In genomic region chr10:78540943-78541342, GRCm38 (mm10) we compare ENCODE assay signal across 11 mouse cellular contexts. TPM values are rescaled to one million over a fixed set of nuclear protein-coding genes. Genes with fewer than 3 reads are reported as not detected.
A peak's percentile ranks its signal among the peaks of the same experiment; 100 is the strongest.
DNase-seq lines count a peak whose midpoint lies in the region; ATAC-seq lines count a peak whose summit lies in the region.
"Had no signal": no experiment of that assay in that cellular context is flagged by ENCODE, and none has a peak within 500 bp of the region (broad histone marks: within the 10 kb centered on the region; RNA-seq: fewer than 3 reads in every experiment).

No protein-coding gene starts in this region.

- H3K27ac ChIP-seq in midbrain, embryonic 14.5 days (replicated peaks; ENCODE audit: low read depth, low read length), result no peak overlapping the region
- H3K27ac ChIP-seq in midbrain, embryonic 13.5 days, result no peak overlapping the region
- H3K27ac ChIP-seq: liver, embryonic 13.5 days had no signal

- H3K4me1 ChIP-seq in midbrain, embryonic 14.5 days (ENCODE audit: control insufficient read depth, insufficient read depth, low read length), result no peaks in the 10 kb centered on the region
- H3K4me1 ChIP-seq in midbrain, embryonic 13.5 days (replicated peaks), result no peaks in the 10 kb centered on the region
- H3K4me1 ChIP-seq: liver, embryonic 13.5 days had no signal

- no peak overlapping the region for H3K4me3 ChIP-seq in midbrain, embryonic 14.5 days (replicated peaks; ENCODE audit: low read depth, low read length)
- no peak overlapping the region for H3K4me3 ChIP-seq in midbrain, embryonic 13.5 days (replicated peaks)
- H3K4me3 ChIP-seq: liver, embryonic 13.5 days had no signal

- no peaks in the 10 kb centered on the region for H3K27me3 ChIP-seq in midbrain, embryonic 14.5 days (ENCODE audit: control insufficient read depth, insufficient read depth, low read length)
- no peaks in the 10 kb centered on the region for H3K27me3 ChIP-seq in midbrain, embryonic 13.5 days
- H3K27me3 ChIP-seq: liver, embryonic 13.5 days had no signal

- H3K9me3 ChIP-seq in midbrain, embryonic 14.5 days (ENCODE audit: control insufficient read depth, low read length), result no peaks in the 10 kb centered on the region
- no peaks in the 10 kb centered on the region for H3K9me3 ChIP-seq in midbrain, embryonic 13.5 days
- H3K9me3 ChIP-seq: liver, embryonic 13.5 days had no signal

- no peaks in the 10 kb centered on the region for H3K36me3 ChIP-seq in midbrain, embryonic 14.5 days (ENCODE audit: control insufficient read depth, insufficient read depth, low read length)
- no peaks in the 10 kb centered on the region for H3K36me3 ChIP-seq in midbrain, embryonic 13.5 days
- H3K36me3 ChIP-seq: liver, embryonic 13.5 days had no signal

- no peak overlapping the region for H3K4me2 ChIP-seq in midbrain, embryonic 14.5 days (ENCODE audit: low read length)
- no peak overlapping the region for H3K4me2 ChIP-seq in midbrain, embryonic 13.5 days (replicated peaks)
- H3K4me2 ChIP-seq: liver, embryonic 13.5 days had no signal

- no peak for ATAC-seq in midbrain, embryonic 14.5 days (ENCODE audit: low FRiP score, low TSS enrichment)
- ATAC-seq in midbrain, embryonic 13.5 days, result no peak

- DNase-seq in adrenal gland, adult (ENCODE audit: inconsistent age in 2 of 2, low spot score in 1 of 2), result peak; percentile 14 to 68
- DNase-seq in adrenal gland, adult 8-10 months, result no peak
- peak; percentile 7 for DNase-seq in midbrain, embryonic 14.5 days
- peak; percentile 58 to 60 for DNase-seq in cerebellum, postnatal 14 days
- peak; percentile 42 to 76 for DNase-seq in kidney, postnatal 25 days
- DNase-seq in testis, postnatal 10 days (ENCODE audit: low spot score), result peak; percentile 59
- DNase-seq in c-Kit-positive CD71-positive TER-119-positive erythroid progenitor cells, embryonic 14.5 days (ENCODE audit: low spot score), result no peak
- DNase-seq: liver, embryonic 13.5 days had no signal

- WGBS in midbrain, embryonic 14.5 days, result 70% methylated on average over 2 of the region's 2 CpGs
- WGBS in midbrain, embryonic 13.5 days, result 86% methylated on average over 2 of the region's 2 CpGs

- H3K9ac ChIP-seq in midbrain, embryonic 14.5 days (replicated peaks; ENCODE audit: low read length), result no peak overlapping the region
- H3K9ac ChIP-seq in midbrain, embryonic 13.5 days (replicated peaks), result no peak overlapping the region
- H3K9ac ChIP-seq: liver, embryonic 13.5 days had no signal

RNA-seq across cellular contexts. Expression of gene Olfr1358, which starts 23.7 kb away (rescaled TPM):
- not detected for total RNA-seq in adrenal gland, adult 8-10 months (2022)
- polyA plus RNA-seq in midbrain, embryonic 14.5 days (2014; fragmentation: Nextera tagmentation; extraction: Ambion mirVana), result not detected in 2 replicates
- polyA plus RNA-seq in midbrain, embryonic 13.5 days (2015; fragmentation: Nextera tagmentation; extraction: Ambion mirVana), result not detected in 2 replicates
- polyA plus RNA-seq: C2C12; frontal cortex, adult 2 months; liver, embryonic 13.5 days had no signal

RNA-seq across cellular contexts. Expression of gene Ilvbl, which starts 33.2 kb away (rescaled TPM):
- 10 to 100 TPM; 58.3 to 68.8 (median 61.9) TPM for total RNA-seq in adrenal gland, adult 8-10 months (2022)
- polyA plus RNA-seq in midbrain, embryonic 14.5 days (2014; fragmentation: Nextera tagmentation; extraction: Ambion mirVana), result 46.4 and 48.5 TPM in 2 replicates
- 49.6 and 50.0 TPM in 2 replicates for polyA plus RNA-seq in midbrain, embryonic 13.5 days (2015; fragmentation: Nextera tagmentation; extraction: Ambion mirVana)

RNA-seq across cellular contexts. Expression of gene Syde1, which starts 50.8 kb away (rescaled TPM):
- 10 to 100 TPM; 33.9 to 74.0 (median 52.2) TPM for total RNA-seq in adrenal gland, adult 8-10 months (2022)
- 2.3 and 4.3 TPM in 2 replicates for polyA plus RNA-seq in midbrain, embryonic 14.5 days (2014; fragmentation: Nextera tagmentation; extraction: Ambion mirVana)
- 4.1 and 4.9 TPM in 2 replicates for polyA plus RNA-seq in midbrain, embryonic 13.5 days (2015; fragmentation: Nextera tagmentation; extraction: Ambion mirVana)

Comparison
In these comparisons a context has a peak if more than half of its experiments do, and no peak if none do; other contexts are left out.
1. DNase-seq: peak in adrenal gland, adult (2 of 2), midbrain, embryonic 14.5 days (single experiment), cerebellum, postnatal 14 days (2 of 2), kidney, postnatal 25 days (2 of 2) and testis, postnatal 10 days (single experiment); none in adrenal gland, adult 8-10 months (single experiment) and c-Kit-positive CD71-positive TER-119-positive erythroid progenitor cells, embryonic 14.5 days (single experiment).